Mouse (Mus musculus) thymus, adult 2 months (tissue): ENCODE data around the gene Olfr742. TPM values are rescaled to one million over a fixed set of nuclear protein-coding genes. Genes with fewer than 3 reads are reported as not detected.

Experiments
- DNase-seq: peaks from one replicate; pipeline ENCODE4 v3.0.0; 2021
- H3K27ac ChIP-seq: fragments of 200-500 bp; 2 replicates; pipeline ENCODE4 v1.5.1; 2012; ENCODE audit warnings: low read length, control low read depth; ENCODE audit not compliant: control insufficient read depth, insufficient read depth
- H3K27me3 ChIP-seq: fragments of 200-500 bp; 2 replicates; pipeline ENCODE4 v1.6.1; 2012; ENCODE audit warnings: mild to moderate bottlenecking, low read length, moderate library complexity, mixed read lengths; ENCODE audit not compliant: control insufficient read depth, insufficient read depth
- H3K36me3 ChIP-seq: fragments of 200-500 bp; 2 replicates; pipeline ENCODE4 v1.6.1; 2012; ENCODE audit warnings: mild to moderate bottlenecking, low read length, moderate library complexity; ENCODE audit not compliant: control insufficient read depth, insufficient read depth
- H3K4me1 ChIP-seq: fragments of 200-500 bp; replicated peaks from 2 replicates; pipeline ENCODE4 v1.6.1; 2012; ENCODE audit warnings: low read length; ENCODE audit not compliant: control insufficient read depth, insufficient read depth
- H3K4me3 ChIP-seq: fragments of 200-500 bp; 2 replicates; pipeline ENCODE4 v1.5.1; 2012; ENCODE audit warnings: mild to moderate bottlenecking, low read length, control low read depth, moderate library complexity; ENCODE audit not compliant: control insufficient read depth, insufficient read depth
- CTCF ChIP-seq: fragments of 200-500 bp; IDR thresholded peaks from 2 replicates; pipeline ENCODE4 v1.5.1; 2012; ENCODE audit warnings: mild to moderate bottlenecking, control low read depth, low read length, moderate library complexity, borderline replicate concordance; ENCODE audit not compliant: control insufficient read depth, poor library complexity, insufficient read depth; ENCODE audit errors: extremely low read depth
- POLR2A ChIP-seq: fragments of 200-500 bp; IDR thresholded peaks from 2 replicates; pipeline ENCODE4 v1.6.1; 2012; ENCODE audit warnings: mild to moderate bottlenecking, low read length, control low read depth, moderate library complexity; ENCODE audit not compliant: control insufficient read depth, poor library complexity, insufficient read depth; ENCODE audit errors: extremely low read depth
- WGBS: fragments of 180-500 bp; shearing (Covaris S2); methylation state at CpG from one replicate; pipeline ENCODE4 v1.1.7; 2018; 5-methylcytosine and 5-hydroxymethylcytosine counted together
- polyA plus RNA-seq: library from polyadenylated mRNA; depleted of rRNA; stranded (reverse); fragments of >200 nt; gene quantifications from 2 replicates; pipeline ENCODE4 v1.2.3, GENCODE M21; 2012; rRNA removed

Gene Olfr742
- polyA plus RNA-seq, result not detected in 2 replicates

- DNase-seq, result no peak
- WGBS, result 58% methylated on average over 2 of the region's 2 CpGs
- Histone ChIP-seq H3K36me3 (no peaks in the 10 kb centered on the region), H3K4me1 (no peaks in the 10 kb centered on the region), H3K4me3 (no peak within 1 kb of the TSS), H3K27me3 (no peaks in the 10 kb centered on the region), H3K27ac (no peak within 1 kb of the TSS)
- TF ChIP-seq POLR2A (no peak), CTCF (no peak)
Observed at GRCm38 (mm10) chr14:50503300-50503699, at the start of gene Olfr742. Gene Olfr742 (plus strand): TSS chr14:50503600.

- no peaks in the 10 kb centered on the region for H3K4me1 ChIP-seq
- TF ChIP-seq POLR2A, result no peak
- no peak for TF ChIP-seq CTCF
- H3K4me3 ChIP-seq, result no peak within 1 kb of the TSS
- no peak for DNase-seq
- H3K27ac ChIP-seq, result no peak within 1 kb of the TSS
- H3K36me3 ChIP-seq, result no peaks in the 10 kb centered on the region
- no peaks in the 10 kb centered on the region for H3K27me3 ChIP-seq
- WGBS, result 72% methylated on average over 2 of the region's 2 CpGs
Observed at GRCm38 (mm10) chr14:50472438-50472837, 31.0 kb upstream of the Olfr742 start, which contains the start of gene Olfr741. Gene Olfr741 (plus strand): TSS chr14:50472738.

GRCm38 (mm10) chr14:50478406-50478805 lies 25.0 kb upstream of the Olfr742 start:
- H3K4me3 ChIP-seq, result no peak overlapping the region
- TF ChIP-seq CTCF (no peak), POLR2A (no peak)
- H3K4me1 ChIP-seq, result no peaks in the 10 kb centered on the region
- no peaks in the 10 kb centered on the region for H3K27me3 ChIP-seq
- WGBS, result 79% methylated on average over 2 of the region's 2 CpGs
- H3K27ac ChIP-seq, result no peak overlapping the region
- no peaks in the 10 kb centered on the region for H3K36me3 ChIP-seq
- no peak for DNase-seq

- no peaks in the 10 kb centered on the region for H3K36me3 ChIP-seq
- H3K27ac ChIP-seq, result no peak within 1 kb of the TSS
- no peak within 1 kb of the TSS for H3K4me3 ChIP-seq
- TF ChIP-seq POLR2A (no peak), CTCF (no peak)
- DNase-seq, result no peak
- H3K27me3 ChIP-seq, result no peaks in the 10 kb centered on the region
- H3K4me1 ChIP-seq, result no peaks in the 10 kb centered on the region
Observed at GRCm38 (mm10) chr14:50521539-50521938, 18.1 kb downstream of the Olfr742 start, which contains the start of gene Olfr743. Gene Olfr743 (plus strand): TSS chr14:50521839.

GRCm38 (mm10) chr14:50552734-50553133 lies 49.3 kb downstream of the Olfr742 start:
- Histone ChIP-seq H3K27me3 (no peaks in the 10 kb centered on the region), H3K4me3 (no peak overlapping the region), H3K36me3 (no peaks in the 10 kb centered on the region), H3K4me1 (no peaks in the 10 kb centered on the region), H3K27ac (no peak overlapping the region)
- TF ChIP-seq CTCF (no peak), POLR2A (no peak)
- DNase-seq, result no peak
- 100% methylated on average over 2 of the region's 2 CpGs for WGBS

Other genes with a start within 250 kb of the Olfr742 start
- gene Olfr732, start 219.4 kb upstream of the Olfr742 start, polyA plus RNA-seq, result not detected in 2 replicates
- not detected in 2 replicates for gene Olfr733, start 202.1 kb upstream of the Olfr742 start, polyA plus RNA-seq
- gene Olfr734, start 176.8 kb upstream of the Olfr742 start, polyA plus RNA-seq, result not detected in 2 replicates
- not detected in 2 replicates for gene Olfr735, start 154.7 kb upstream of the Olfr742 start, polyA plus RNA-seq
- gene Tlr11, start 145.7 kb upstream of the Olfr742 start, polyA plus RNA-seq, result 1.5 and 2.4 TPM in 2 replicates
- gene Olfr736, start 122.4 kb upstream of the Olfr742 start, polyA plus RNA-seq, result not detected in 2 replicates
- not detected in 2 replicates for gene Olfr738, start 96.0 kb upstream of the Olfr742 start, polyA plus RNA-seq
- gene Olfr739, start 85.0 kb upstream of the Olfr742 start, polyA plus RNA-seq, result not detected in 2 replicates
- gene Olfr740, start 58.1 kb upstream of the Olfr742 start, polyA plus RNA-seq, result not detected in 2 replicates
- gene Olfr741, start 30.9 kb upstream of the Olfr742 start, polyA plus RNA-seq, result not detected in 2 replicates
- gene Olfr743, start 18.2 kb downstream of the Olfr742 start, polyA plus RNA-seq, result not detected in 2 replicates
- gene Olfr744, start 111.3 kb downstream of the Olfr742 start, polyA plus RNA-seq, result not detected in 2 replicates
- gene Olfr745, start 135.8 kb downstream of the Olfr742 start, polyA plus RNA-seq, result not detected in 2 replicates
- not detected in 2 replicates for gene Olfr746, start 143.5 kb downstream of the Olfr742 start, polyA plus RNA-seq
- not detected in 2 replicates for gene Olfr747, start 189.6 kb downstream of the Olfr742 start, polyA plus RNA-seq
- not detected in 2 replicates for gene Olfr748, start 203.8 kb downstream of the Olfr742 start, polyA plus RNA-seq
- gene Olfr749, start 241.5 kb downstream of the Olfr742 start, polyA plus RNA-seq, result not detected in 2 replicates